Mouse (Mus musculus) skeletal muscle tissue, adult 2 months (tissue): ENCODE data around the gene Prkcg.
A peak's percentile ranks its signal among the peaks of the same experiment; 100 is the strongest.

Experiments used
- DNase-seq: peaks from one replicate; pipeline ENCODE4 v3.0.0-alpha.2; 2012; ENCODE audit warnings: low read depth, low spot score

The Prkcg gene

GRCm38 (mm10) chr7:3317704-3318103 is 28.7 kb downstream of the Prkcg start:
- no peak for DNase-seq

- DNase-seq = no peak
These were observed 31.9 kb downstream of the Prkcg start for GRCm38 (mm10) chr7:3320856-3321255.

- no peak for DNase-seq
These were observed 34.8 kb downstream of the Prkcg start for GRCm38 (mm10) chr7:3323826-3324225.

GRCm38 (mm10) chr7:3327961-3328360 is 39.0 kb downstream of the Prkcg start:
- DNase-seq = no peak

- peak; percentile 51 for DNase-seq
These were observed 41.0 kb downstream of the Prkcg start for GRCm38 (mm10) chr7:3329776-3330546.

GRCm38 (mm10) chr7:3331171-3331570 is 42.2 kb downstream of the Prkcg start:
- no peak for DNase-seq

GRCm38 (mm10) chr7:3331581-3332223 is 42.7 kb downstream of the Prkcg start:
- peak; percentile 37 for DNase-seq

- no peak for DNase-seq
These were observed 43.2 kb downstream of the Prkcg start for GRCm38 (mm10) chr7:3332224-3332615.

- DNase-seq = peak; percentile 11
These were observed 43.9 kb downstream of the Prkcg start, which contains the start of gene Cacng7 for GRCm38 (mm10) chr7:3332619-3333521. Gene Cacng7 (plus strand): TSS chr7:3332955.

GRCm38 (mm10) chr7:3333542-3333941 is 44.6 kb downstream of the Prkcg start:
- no peak for DNase-seq

GRCm38 (mm10) chr7:3336412-3336811 is 47.4 kb downstream of the Prkcg start:
- DNase-seq = no peak

- DNase-seq = no peak
These were observed 49.4 kb downstream of the Prkcg start for GRCm38 (mm10) chr7:3338286-3338935.

- DNase-seq = no peak
These were observed 50.0 kb downstream of the Prkcg start for GRCm38 (mm10) chr7:3339010-3339409.

GRCm38 (mm10) chr7:3343861-3344260 is 54.9 kb downstream of the Prkcg start:
- DNase-seq = no peak

GRCm38 (mm10) chr7:3345301-3345700 is 56.3 kb downstream of the Prkcg start:
- DNase-seq = no peak

GRCm38 (mm10) chr7:3347366-3348287 is 58.6 kb downstream of the Prkcg start:
- no peak for DNase-seq

GRCm38 (mm10) chr7:3348326-3348725 is 59.3 kb downstream of the Prkcg start:
- DNase-seq = no peak

- no peak for DNase-seq
These were observed 60.8 kb downstream of the Prkcg start for GRCm38 (mm10) chr7:3349775-3350174.

- DNase-seq = no peak
These were observed 62.6 kb downstream of the Prkcg start for GRCm38 (mm10) chr7:3351536-3351935.

- no peak for DNase-seq
These were observed 65.9 kb downstream of the Prkcg start for GRCm38 (mm10) chr7:3354850-3355249.
